Mouse (Mus musculus): Measurements from ENCODE around the gene Fam98b.
A peak's percentile ranks its signal among the peaks of the same experiment; 100 is the strongest.

The Fam98b gene

GRCm38 (mm10) chr2:117249255-117250000 lies at the start of gene Fam98b:
Fam98b (plus strand) TSS chr2:117249739.
- DNase-seq, result peak; percentile 92 to 95

GRCm38 (mm10) chr2:117200869-117201338 lies 48.6 kb upstream of the Fam98b start:
- DNase-seq, result no peak

GRCm38 (mm10) chr2:117203350-117203749 lies 46.2 kb upstream of the Fam98b start:
- DNase-seq, result no peak

- no peak for DNase-seq
Measured at GRCm38 (mm10) chr2:117204534-117204933, 45.0 kb upstream of the Fam98b start.

GRCm38 (mm10) chr2:117205066-117205465 lies 44.5 kb upstream of the Fam98b start:
- no peak for DNase-seq

GRCm38 (mm10) chr2:117210416-117211085 lies 39.0 kb upstream of the Fam98b start:
- no peak for DNase-seq

GRCm38 (mm10) chr2:117216152-117216551 lies 33.4 kb upstream of the Fam98b start:
- DNase-seq, result peak in 1 of 2 experiments; percentile 14

- no peak for DNase-seq
Measured at GRCm38 (mm10) chr2:117217695-117218216, 31.8 kb upstream of the Fam98b start.

- no peak for DNase-seq
Measured at GRCm38 (mm10) chr2:117219536-117219935, 30.0 kb upstream of the Fam98b start.

GRCm38 (mm10) chr2:117222651-117223050 lies 26.9 kb upstream of the Fam98b start:
- no peak for DNase-seq

GRCm38 (mm10) chr2:117228601-117229125 lies 20.9 kb upstream of the Fam98b start:
- DNase-seq, result no peak

GRCm38 (mm10) chr2:117230261-117230660 lies 19.3 kb upstream of the Fam98b start:
- no peak for DNase-seq

- DNase-seq, result peak; percentile 77 to 90
Measured at GRCm38 (mm10) chr2:117231257-117231656, 18.3 kb upstream of the Fam98b start.

GRCm38 (mm10) chr2:117241953-117242352 lies 7.6 kb upstream of the Fam98b start:
- no peak for DNase-seq

GRCm38 (mm10) chr2:117250001-117250510 lies 517 bp downstream of the Fam98b start:
- no peak for DNase-seq

- DNase-seq, result no peak
Measured at GRCm38 (mm10) chr2:117255415-117255814, 5.9 kb downstream of the Fam98b start.

- no peak for DNase-seq
Measured at GRCm38 (mm10) chr2:117257617-117258016, 8.1 kb downstream of the Fam98b start.

- DNase-seq, result no peak
Measured at GRCm38 (mm10) chr2:117262184-117262583, 12.6 kb downstream of the Fam98b start.

GRCm38 (mm10) chr2:117263786-117264408 lies 14.4 kb downstream of the Fam98b start:
- DNase-seq, result peak; percentile 83 to 88

- peak; percentile 65 to 75 for DNase-seq
Measured at GRCm38 (mm10) chr2:117288291-117288690, 38.8 kb downstream of the Fam98b start.

- no peak for DNase-seq
Measured at GRCm38 (mm10) chr2:117299596-117300448, 50.3 kb downstream of the Fam98b start.
